Mouse (Mus musculus) thymus, postnatal 0 days (tissue): ENCODE data around the gene 1700019D03Rik. TPM values are rescaled to one million over a fixed set of nuclear protein-coding genes. Genes with fewer than 3 reads are reported as not detected.

Source experiments
- DNase-seq: peaks from one replicate; pipeline ENCODE4 v3.0.0-alpha.2; 2015; ENCODE audit warnings: low spot score
- polyA plus RNA-seq: library from polyadenylated mRNA; unstranded; fragments of >200 nt; fragmentation: Nextera tagmentation; extraction: Ambion mirVana; gene quantifications from 2 replicates; pipeline ENCODE4 v1.2.1, GENCODE M21; 2015

1700019D03Rik gene
- polyA plus RNA-seq, result 2.8 and 3.0 TPM in 2 replicates

- no peak for DNase-seq
These were observed at the start of gene 1700019D03Rik for GRCm38 (mm10) chr1:53020079-53020478. Gene 1700019D03Rik, minus strand, starts transcription at chr1:53020179.

GRCm38 (mm10) chr1:53063921-53064320, 43.9 kb upstream of the 1700019D03Rik start:
- no peak for DNase-seq

GRCm38 (mm10) chr1:53061871-53062608, 42.1 kb upstream of the 1700019D03Rik start:
- DNase-seq, result no peak

GRCm38 (mm10) chr1:53061340-53061739, 41.4 kb upstream of the 1700019D03Rik start, which contains the start of gene Mstn:
Gene Mstn, plus strand, starts transcription at chr1:53061640.
- DNase-seq, result no peak

GRCm38 (mm10) chr1:53060499-53060898, 40.5 kb upstream of the 1700019D03Rik start:
- no peak for DNase-seq

GRCm38 (mm10) chr1:53059106-53059505, 39.1 kb upstream of the 1700019D03Rik start:
- no peak for DNase-seq

GRCm38 (mm10) chr1:53053087-53054022, 33.4 kb upstream of the 1700019D03Rik start:
- peak; percentile 67 for DNase-seq

- DNase-seq, result no peak
These were observed 29.9 kb upstream of the 1700019D03Rik start for GRCm38 (mm10) chr1:53049763-53050427.

GRCm38 (mm10) chr1:53037443-53037871, 17.5 kb upstream of the 1700019D03Rik start:
- DNase-seq, result no peak

- peak; percentile 30 for DNase-seq
These were observed 12.6 kb upstream of the 1700019D03Rik start for GRCm38 (mm10) chr1:53032550-53032949.

GRCm38 (mm10) chr1:53018746-53019505, 1.1 kb downstream of the 1700019D03Rik start:
- no peak for DNase-seq

GRCm38 (mm10) chr1:53015606-53016005, 4.4 kb downstream of the 1700019D03Rik start:
- no peak for DNase-seq

GRCm38 (mm10) chr1:53014716-53015115, 5.3 kb downstream of the 1700019D03Rik start:
- DNase-seq, result no peak

GRCm38 (mm10) chr1:52986692-52987091, 33.3 kb downstream of the 1700019D03Rik start:
- DNase-seq, result no peak

GRCm38 (mm10) chr1:52973198-52973597, 46.8 kb downstream of the 1700019D03Rik start:
- DNase-seq, result no peak

GRCm38 (mm10) chr1:52971881-52972503, 48.0 kb downstream of the 1700019D03Rik start:
- DNase-seq, result no peak

- DNase-seq, result no peak
These were observed 55.4 kb downstream of the 1700019D03Rik start for GRCm38 (mm10) chr1:52964581-52964980.

GRCm38 (mm10) chr1:52963097-52963496, 56.9 kb downstream of the 1700019D03Rik start:
- no peak for DNase-seq

GRCm38 (mm10) chr1:52960191-52960590, 59.8 kb downstream of the 1700019D03Rik start:
- DNase-seq, result no peak

- no peak for DNase-seq
These were observed 63.2 kb downstream of the 1700019D03Rik start for GRCm38 (mm10) chr1:52956746-52957145.
